Mouse (Mus musculus): ENCODE measurements around the gene Spata5. TPM values are rescaled to one million over a fixed set of nuclear protein-coding genes. Genes with fewer than 3 reads are reported as not detected.

The Spata5 gene
- polyA plus RNA-seq (2015; fragmentation: Illumina TruSeq; extraction: RNeasy Lipid Tissue Mini Kit (QIAGEN cat#74804); ENCODE audit: low read depth, low replicate concordance), result 15.0 TPM

GRCm38 (mm10) chr3:37419458-37419991, at the start of gene Spata5:
Gene Spata5 (plus strand): TSS chr3:37419896.

GRCm38 (mm10) chr3:37420072-37420471, 376 bp downstream of the Spata5 start, which contains the start of gene Nudt6:
Gene Nudt6 (minus strand): TSS chr3:37420211.

Other genes with a start within 250 kb of the Spata5 start
- gene Il21, start 187.3 kb upstream of the Spata5 start, polyA plus RNA-seq (2015; fragmentation: Illumina TruSeq; extraction: RNeasy Lipid Tissue Mini Kit (QIAGEN cat#74804); ENCODE audit: low read depth, low replicate concordance), result not detected
- gene Bbs12, start 107.3 kb upstream of the Spata5 start, polyA plus RNA-seq (2015; fragmentation: Illumina TruSeq; extraction: RNeasy Lipid Tissue Mini Kit (QIAGEN cat#74804); ENCODE audit: low read depth, low replicate concordance), result 6.5 TPM
- 19.2 TPM for gene Cetn4, start 107.2 kb upstream of the Spata5 start, polyA plus RNA-seq (2015; fragmentation: Illumina TruSeq; extraction: RNeasy Lipid Tissue Mini Kit (QIAGEN cat#74804); ENCODE audit: low read depth, low replicate concordance)
- 3.0 TPM for gene Fgf2, start 71.5 kb upstream of the Spata5 start, polyA plus RNA-seq (2015; fragmentation: Illumina TruSeq; extraction: RNeasy Lipid Tissue Mini Kit (QIAGEN cat#74804); ENCODE audit: low read depth, low replicate concordance)
- 10.1 TPM for gene Nudt6, start 315 bp downstream of the Spata5 start, polyA plus RNA-seq (2015; fragmentation: Illumina TruSeq; extraction: RNeasy Lipid Tissue Mini Kit (QIAGEN cat#74804); ENCODE audit: low read depth, low replicate concordance)
- 7.1 TPM for gene Spry1, start 220.1 kb downstream of the Spata5 start, polyA plus RNA-seq (2015; fragmentation: Illumina TruSeq; extraction: RNeasy Lipid Tissue Mini Kit (QIAGEN cat#74804); ENCODE audit: low read depth, low replicate concordance)

Measured in brain, adult 10 weeks (tissue).